Mouse (Mus musculus) MN1 (cell line): ENCODE measurements at regions not wholly inside any gene's neighbourhood (a gene's known extent, or its start where the extent isn't known, plus 50 kb on each side); places are given as distances from the start of the nearest gene placed in this dataset.

ENCODE experiments used
- DNase-seq: peaks from one replicate; pipeline ENCODE4 v3.0.0-alpha.2; 2016; ENCODE audit warnings: low spot score

- no peak for DNase-seq
Observed at GRCm38 (mm10) chr3:78412669-78413419, 873.5 kb downstream of the Rapgef2 start.

GRCm38 (mm10) chr3:78411395-78411794 lies 874.9 kb downstream of the Rapgef2 start:
- DNase-seq: no peak

GRCm38 (mm10) chr3:78409237-78409636 lies 877.1 kb downstream of the Rapgef2 start:
- DNase-seq: no peak

DNA sequence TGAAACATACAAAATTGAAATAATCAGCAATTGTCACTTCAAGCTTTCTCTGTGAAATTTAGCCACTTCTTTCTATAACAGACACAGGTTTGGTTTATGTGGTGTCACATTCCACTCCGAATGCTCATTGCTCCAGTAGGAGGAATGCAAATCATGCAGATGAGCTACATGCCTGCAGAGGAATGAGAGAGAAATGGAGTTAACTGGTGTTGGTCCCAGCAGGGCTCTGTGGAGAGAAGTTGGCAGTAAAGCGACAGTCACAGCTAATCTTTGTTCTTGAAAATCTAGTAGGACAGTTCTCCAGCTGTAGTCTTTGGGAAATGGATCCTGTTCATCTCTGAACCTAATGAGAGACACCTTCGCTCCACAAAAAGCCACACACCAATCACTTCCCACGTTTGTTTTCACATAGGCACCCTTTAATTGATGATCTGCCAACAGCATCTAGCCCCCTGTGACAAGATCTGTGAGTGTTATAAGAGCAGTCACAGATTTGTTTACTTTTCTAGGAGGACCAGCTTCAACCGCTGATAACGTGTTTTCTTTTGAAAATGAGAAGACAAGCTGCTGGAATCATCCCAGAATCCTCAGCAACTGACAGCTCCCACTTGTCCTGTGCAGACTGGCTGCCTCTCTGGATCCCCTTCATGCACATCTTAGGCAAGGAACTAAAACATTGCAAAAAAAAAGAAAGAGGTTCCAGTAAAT lies 880.4 kb downstream of the Rapgef2 start:
- DNase-seq: no peak

GRCm38 (mm10) chr3:78358377-78358776 lies 927.9 kb downstream of the Rapgef2 start:
- peak; percentile 29 for DNase-seq

- DNase-seq: no peak
Observed at GRCm38 (mm10) chr3:78339891-78340290, 946.4 kb downstream of the Rapgef2 start.

- no peak for DNase-seq
Observed at GRCm38 (mm10) chr3:78311630-78312406, 974.5 kb downstream of the Rapgef2 start.

DNA sequence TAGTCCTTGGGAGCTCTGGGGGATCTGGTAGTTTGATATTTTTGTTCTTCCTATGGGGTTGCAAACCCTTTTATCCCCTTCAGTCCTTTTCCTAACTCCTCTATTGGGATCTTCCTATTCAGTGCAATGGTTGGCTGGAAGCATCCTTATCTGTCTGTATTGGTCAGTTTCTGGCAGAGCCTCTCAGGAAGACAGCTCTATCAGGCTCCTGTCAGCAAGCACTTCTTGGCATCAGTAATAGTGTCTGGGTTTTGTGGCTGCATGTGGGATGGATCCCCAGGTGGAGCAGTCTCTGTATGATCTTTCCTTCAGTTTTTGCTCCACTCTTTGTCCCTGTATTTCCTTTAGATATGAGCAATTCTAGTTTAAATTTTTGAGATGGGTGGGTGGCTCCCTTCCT lies 985.8 kb downstream of the Rapgef2 start:
- no peak for DNase-seq

- DNase-seq: no peak
Observed at GRCm38 (mm10) chr3:78291894-78292293, 994.4 kb downstream of the Rapgef2 start.

- no peak for DNase-seq
Observed at GRCm38 (mm10) chr3:78284071-78284470, 1002.2 kb downstream of the Rapgef2 start.

GRCm38 (mm10) chr3:78236920-78237319 lies 1049.4 kb downstream of the Rapgef2 start:
- DNase-seq: no peak

DNA sequence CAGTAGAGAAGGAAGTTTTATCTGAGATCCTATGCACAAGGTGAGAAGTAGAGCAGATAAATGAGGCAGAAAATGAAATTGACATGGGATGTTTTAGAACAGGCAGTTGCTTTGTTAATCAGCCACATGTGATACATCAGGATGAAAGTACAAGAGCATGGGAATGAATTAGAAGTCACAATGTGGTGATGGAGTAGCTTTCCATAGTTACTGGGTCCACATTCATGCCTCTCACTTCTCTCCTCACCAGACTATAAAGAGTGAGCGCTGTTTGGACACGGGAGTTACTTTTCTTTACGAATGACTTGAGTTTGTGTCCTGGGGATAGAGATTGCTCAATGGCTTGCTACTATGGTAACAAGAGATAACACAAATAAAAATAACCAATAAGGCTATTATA lies 1076.6 kb downstream of the Rapgef2 start:
- no peak for DNase-seq

- DNase-seq: no peak
Observed at GRCm38 (mm10) chr3:78162601-78163000, 1123.7 kb downstream of the Rapgef2 start.

DNA sequence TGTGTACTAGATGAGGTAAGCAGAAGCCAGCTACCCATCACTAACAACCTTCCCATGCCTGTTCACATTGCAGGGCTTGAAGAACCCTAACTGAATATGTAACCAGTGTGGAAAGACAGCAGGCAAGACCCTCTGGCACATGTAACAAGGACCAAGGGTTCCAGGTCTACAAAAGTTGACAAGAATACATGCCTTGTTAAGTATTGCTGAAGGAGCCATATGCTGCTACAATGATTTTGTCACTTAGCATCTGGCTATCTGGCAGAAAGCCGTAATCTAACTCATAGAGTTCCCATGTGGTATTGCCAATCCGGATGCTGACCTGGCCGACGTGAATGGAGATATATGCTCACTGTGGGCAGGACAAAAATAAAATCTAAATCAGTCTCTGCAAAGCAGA lies 1127.9 kb downstream of the Rapgef2 start:
- no peak for DNase-seq
